Mouse (Mus musculus) heart, postnatal 0 days (tissue): ENCODE results near the gene Tspan15. TPM values are rescaled to one million over a fixed set of nuclear protein-coding genes. Genes with fewer than 3 reads are reported as not detected.

Experiments used
- ATAC-seq: fragments of 200-750 bp; cut with Nextera tagmentation; 2 replicates; pipeline ENCODE4 v1.8.0; 2017; ENCODE audit warnings: low read depth, moderate number of reproducible peaks, moderate library complexity; ENCODE audit not compliant: insufficient read depth
- DNase-seq: peaks from one replicate; pipeline ENCODE4 v3.0.0-alpha.2; 2016; ENCODE audit warnings: low spot score
- H3K27ac ChIP-seq: fragments of 300-500 bp; sonication (generic); 2 replicates; pipeline ENCODE4 v1.5.1; 2014; ENCODE audit warnings: low read depth, mild to moderate bottlenecking
- H3K27me3 ChIP-seq: fragments of 300-500 bp; sonication (generic); 2 replicates; pipeline ENCODE4 v1.6.1; 2014; ENCODE audit warnings: low read length, mixed read lengths; ENCODE audit not compliant: control insufficient read depth, insufficient read depth
- H3K36me3 ChIP-seq: fragments of 300-500 bp; sonication (generic); replicated peaks from 2 replicates; pipeline ENCODE4 v1.6.1; 2014; ENCODE audit warnings: low read length, mixed read lengths; ENCODE audit not compliant: control insufficient read depth, insufficient read depth
- H3K4me1 ChIP-seq: fragments of 300-500 bp; sonication (generic); 2 replicates; pipeline ENCODE4 v1.6.1; 2014; ENCODE audit warnings: antibody characterized with exemption; ENCODE audit not compliant: control insufficient read depth, insufficient read depth
- H3K4me2 ChIP-seq: fragments of 300-500 bp; sonication (generic); 2 replicates; pipeline ENCODE4 v1.6.1; 2014; ENCODE audit warnings: low read depth, mild to moderate bottlenecking, low read length, moderate library complexity
- H3K4me3 ChIP-seq: fragments of 300-500 bp; sonication (generic); 2 replicates; pipeline ENCODE4 v1.5.1; 2014; ENCODE audit warnings: low read depth, low read length
- H3K9ac ChIP-seq: fragments of 300-500 bp; sonication (generic); replicated peaks from 2 replicates; pipeline ENCODE4 v1.6.1; 2014; ENCODE audit warnings: low read depth, low read length, mixed read lengths
- H3K9me3 ChIP-seq: fragments of 300-500 bp; sonication (generic); replicated peaks from 2 replicates; pipeline ENCODE4 v1.6.1; 2016; ENCODE audit warnings: low read length; ENCODE audit not compliant: control insufficient read depth
- CTCF ChIP-seq: IDR thresholded peaks from 2 replicates; pipeline ENCODE4 v1.5.1; 2016; ENCODE audit warnings: antibody characterized with exemption, control low read depth, low read depth
- EP300 ChIP-seq: IDR thresholded peaks from 2 replicates; pipeline ENCODE4 v1.6.1; 2016; ENCODE audit warnings: antibody characterized with exemption, low read depth
- WGBS: fragments of 180-500 bp; shearing (Covaris S2); extraction: QIAGEN DNeasy Blood & Tissue Kit; methylation state at CpG from one replicate; pipeline ENCODE4 v1.1.7; 2014; 5-methylcytosine and 5-hydroxymethylcytosine counted together
- polyA plus RNA-seq: library from polyadenylated mRNA; unstranded; fragments of >200 nt; fragmentation: Nextera tagmentation; extraction: Ambion mirVana; gene quantifications from 2 replicates; pipeline ENCODE4 v1.2.1, GENCODE M21; 2015
- total RNA-seq: library from RNA; depleted of rRNA; stranded (reverse); fragments of >200 nt; gene quantifications from 2 replicates; pipeline ENCODE4 v1.2.3, GENCODE M21; 2014; ENCODE audit warnings: low replicate concordance

The Tspan15 gene
- total and polyA plus RNA-seq, 2 experiments from 2014 or later, result 6.7 to 26.0 TPM

DNA sequence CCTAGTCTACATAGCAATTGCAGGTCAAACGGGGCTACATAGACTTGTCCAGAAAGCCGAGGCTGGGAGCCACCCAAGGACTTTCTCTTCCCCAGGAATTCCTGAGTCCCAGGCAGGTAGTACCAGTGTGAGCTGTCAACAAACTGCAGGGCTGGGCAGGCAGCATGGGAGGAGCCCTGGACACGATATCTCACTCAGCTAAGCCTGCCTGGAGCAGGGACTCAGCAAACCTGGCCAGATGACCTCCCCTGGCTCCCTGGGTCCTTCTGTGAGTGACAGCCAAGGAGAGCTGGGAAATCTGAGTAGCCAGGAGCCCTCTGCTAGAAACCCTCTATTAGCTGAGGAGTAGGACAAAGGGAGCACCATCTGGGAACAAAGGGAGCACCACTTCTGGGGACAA, 41.7 kb downstream of the Tspan15 start:
- H3K36me3 ChIP-seq, result no peaks in the 10 kb centered on the region
- 45% methylated on average over 3 of the region's 3 CpGs for WGBS
- no peaks in the 10 kb centered on the region for H3K4me1 ChIP-seq
- ATAC-seq, result no peak
- H3K4me2 ChIP-seq, result no peak overlapping the region
- no peak for DNase-seq
- TF ChIP-seq CTCF (no peak), EP300 (no peak)
- H3K9me3 ChIP-seq, result no peaks in the 10 kb centered on the region
- H3K27me3 ChIP-seq, result peaks cover 12% of the 10 kb centered on the region; the same call in 1 of the 2 replicates
- no peak overlapping the region for H3K9ac ChIP-seq
- H3K27ac ChIP-seq, result no peak overlapping the region
- no peak overlapping the region for H3K4me3 ChIP-seq

- H3K4me1 ChIP-seq, result no peaks in the 10 kb centered on the region
- ATAC-seq, result peak; percentile 52; the same call in 1 of the 2 replicates
- no peaks in the 10 kb centered on the region for H3K9me3 ChIP-seq
- H3K27ac ChIP-seq, result no peak overlapping the region
- WGBS, result 20% methylated on average over 7 of the region's 7 CpGs
- peak; percentile 58 for DNase-seq
- H3K27me3 ChIP-seq, result peaks cover 15% of the 10 kb centered on the region; the same call in 1 of the 2 replicates
- no peaks in the 10 kb centered on the region for H3K36me3 ChIP-seq
- H3K4me3 ChIP-seq, result no peak overlapping the region
- peak; percentile 88 for TF ChIP-seq CTCF
- no peak for TF ChIP-seq EP300
- H3K4me2 ChIP-seq, result no peak overlapping the region
- H3K9ac ChIP-seq, result no peak overlapping the region
Measured at GRCm38 (mm10) chr10:62186882-62187281, 44.2 kb downstream of the Tspan15 start.

DNA sequence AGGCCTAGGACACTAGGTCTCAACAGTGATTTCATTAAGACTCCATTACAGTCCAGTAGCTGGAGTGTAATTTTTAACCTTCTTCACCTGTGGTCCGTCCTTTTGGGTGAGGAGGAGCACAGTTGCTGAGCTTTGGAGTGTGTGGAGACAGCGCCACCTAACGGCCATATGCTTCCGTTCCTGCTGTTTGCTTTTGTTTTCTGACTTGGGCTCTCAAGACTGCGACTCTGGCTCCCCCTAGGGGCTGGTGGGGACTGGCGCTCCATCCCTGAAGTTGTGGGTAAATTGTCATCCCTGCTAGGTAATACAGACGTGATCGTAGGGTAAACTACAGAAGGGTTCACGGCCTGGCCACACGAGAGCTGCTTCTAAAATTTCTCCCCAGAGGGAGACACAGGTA, 48.0 kb downstream of the Tspan15 start:
- H3K4me1 ChIP-seq, result no peaks in the 10 kb centered on the region
- H3K27ac ChIP-seq, result no peak overlapping the region
- peaks cover 15% of the 10 kb centered on the region; the same call in 1 of the 2 replicates for H3K27me3 ChIP-seq
- TF ChIP-seq EP300 (no peak), CTCF (peak; percentile 100)
- no peaks in the 10 kb centered on the region for H3K9me3 ChIP-seq
- H3K9ac ChIP-seq, result no peak overlapping the region
- WGBS, result 4% methylated on average over 10 of the region's 10 CpGs
- H3K36me3 ChIP-seq, result no peaks in the 10 kb centered on the region
- DNase-seq (peak; percentile 91), ATAC-seq (peak; percentile 50; the same call in 1 of the 2 replicates)
- no peak overlapping the region for H3K4me2 ChIP-seq
- no peak overlapping the region for H3K4me3 ChIP-seq

- Histone ChIP-seq H3K27me3 (peaks cover 15% of the 10 kb centered on the region; the same call in 1 of the 2 replicates), H3K4me3 (no peak overlapping the region)
- no peak for ATAC-seq
Measured at GRCm38 (mm10) chr10:62182471-62183014, 48.5 kb downstream of the Tspan15 start.

GRCm38 (mm10) chr10:62181701-62182100, 49.4 kb downstream of the Tspan15 start:
- no peak overlapping the region for H3K9ac ChIP-seq
- ATAC-seq, result no peak
- H3K4me1 ChIP-seq, result no peaks in the 10 kb centered on the region
- 49% methylated on average over 3 of the region's 3 CpGs for WGBS
- no peak overlapping the region for H3K27ac ChIP-seq
- peaks cover 15% of the 10 kb centered on the region; the same call in 1 of the 2 replicates for H3K27me3 ChIP-seq
- H3K4me3 ChIP-seq, result no peak overlapping the region
- TF ChIP-seq EP300 (no peak), CTCF (no peak; the same call in 1 of the 2 replicates)
- no peaks in the 10 kb centered on the region for H3K9me3 ChIP-seq
- no peak overlapping the region for H3K4me2 ChIP-seq
- DNase-seq, result no peak
- no peaks in the 10 kb centered on the region for H3K36me3 ChIP-seq

More at GRCm38 (mm10) chr10:62182471-62183014, 48.5 kb downstream of the Tspan15 start:
- no peak for DNase-seq
- WGBS, result 64% methylated on average over 6 of the region's 6 CpGs
- H3K36me3 ChIP-seq, result no peaks in the 10 kb centered on the region
- H3K4me1 ChIP-seq, result no peaks in the 10 kb centered on the region
- H3K27ac ChIP-seq, result no peak overlapping the region
- H3K9ac ChIP-seq, result no peak overlapping the region
- no peak for TF ChIP-seq CTCF
- no peak for TF ChIP-seq EP300
- no peak overlapping the region for H3K4me2 ChIP-seq
- H3K9me3 ChIP-seq, result no peaks in the 10 kb centered on the region

GRCm38 (mm10) chr10:62179944-62180343, 51.1 kb downstream of the Tspan15 start:
- ATAC-seq (no peak), DNase-seq (no peak)
- WGBS, result 74% methylated on average over 3 of the region's 3 CpGs
- TF ChIP-seq EP300 (no peak), CTCF (no peak)
- no peak overlapping the region for H3K9ac ChIP-seq
- H3K9me3 ChIP-seq, result no peaks in the 10 kb centered on the region
- H3K27me3 ChIP-seq, result peaks cover 7% of the 10 kb centered on the region; the same call in 1 of the 2 replicates
- no peak overlapping the region for H3K4me3 ChIP-seq
- H3K4me1 ChIP-seq, result no peaks in the 10 kb centered on the region
- no peak overlapping the region for H3K27ac ChIP-seq
- H3K4me2 ChIP-seq, result no peak overlapping the region
- no peaks in the 10 kb centered on the region for H3K36me3 ChIP-seq
